Mouse (Mus musculus): ENCODE measurements around the gene Ltbr.
A peak's percentile ranks its signal among the peaks of the same experiment; 100 is the strongest.
"Not testable (repeated sequence)": the region's sequence is repeated elsewhere in the genome, so short reads cannot be mapped to it uniquely, and the experiment has no call there.

The Ltbr gene

DNA sequence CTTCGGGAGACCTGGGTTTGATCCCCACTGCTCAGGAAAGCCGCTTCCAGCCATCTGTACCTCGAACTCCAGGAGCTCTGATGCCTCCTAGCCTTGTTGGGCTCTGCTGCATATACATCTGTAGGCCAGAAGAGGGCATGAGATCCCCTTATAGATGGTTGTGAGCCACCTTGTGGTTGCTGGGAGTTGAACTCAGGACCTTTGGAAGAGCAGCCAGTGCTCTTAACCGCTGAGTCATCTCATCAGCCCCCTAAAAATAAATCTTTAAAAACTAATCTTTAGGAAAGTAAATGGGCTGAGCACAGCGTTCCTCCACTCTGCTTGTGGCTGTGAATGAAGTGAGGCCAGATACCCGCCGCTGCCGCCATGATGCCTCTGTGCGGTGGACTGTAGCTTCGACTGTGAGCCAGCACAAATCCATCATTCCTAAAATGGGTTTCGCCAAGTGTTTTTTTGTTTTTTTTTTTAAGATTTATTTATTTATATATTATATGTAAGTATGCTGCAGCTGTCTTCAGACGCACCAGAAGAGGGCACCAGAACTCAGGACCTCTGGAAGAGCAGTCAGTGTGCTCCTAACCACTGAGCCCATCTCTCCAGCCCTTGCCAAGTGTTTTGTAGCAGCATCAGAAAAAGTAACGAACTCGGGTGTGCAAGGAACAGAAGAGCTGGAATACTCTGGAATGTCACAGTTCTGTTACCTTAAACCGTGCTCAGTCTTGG is 38.7 kb downstream of the Ltbr start:
- no peak for DNase-seq (ENCODE audit: extremely low spot score, low read depth, low spot score)

DNA sequence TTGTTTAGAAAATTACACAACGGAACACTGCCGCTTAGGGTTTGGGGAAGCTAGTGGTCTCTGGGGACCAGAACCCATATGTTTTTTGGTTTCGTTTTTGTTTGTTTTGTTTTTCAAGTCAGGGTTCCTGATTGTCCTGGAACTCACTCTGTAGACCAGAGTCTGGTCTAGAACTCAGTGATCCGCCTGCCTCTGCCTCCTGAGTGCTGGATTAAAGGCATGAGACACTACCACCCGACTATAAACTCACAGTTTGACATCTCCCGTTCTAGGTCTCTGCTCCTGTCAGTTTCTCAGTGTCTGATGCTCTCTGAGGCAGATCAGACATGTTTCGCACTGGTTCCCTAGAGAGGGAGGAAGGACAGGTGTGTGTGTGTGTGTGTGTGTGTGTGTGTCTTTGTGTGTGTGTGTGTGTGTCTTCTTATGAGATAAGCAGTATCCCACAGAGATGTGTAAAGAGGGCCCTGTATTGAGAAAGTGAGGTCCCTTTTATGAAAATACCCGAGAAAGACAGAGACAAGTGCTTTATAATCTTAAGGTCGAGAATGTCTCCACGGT is 41.4 kb downstream of the Ltbr start:
- no peak for DNase-seq (ENCODE audit: extremely low spot score, low read depth, low spot score)

DNA sequence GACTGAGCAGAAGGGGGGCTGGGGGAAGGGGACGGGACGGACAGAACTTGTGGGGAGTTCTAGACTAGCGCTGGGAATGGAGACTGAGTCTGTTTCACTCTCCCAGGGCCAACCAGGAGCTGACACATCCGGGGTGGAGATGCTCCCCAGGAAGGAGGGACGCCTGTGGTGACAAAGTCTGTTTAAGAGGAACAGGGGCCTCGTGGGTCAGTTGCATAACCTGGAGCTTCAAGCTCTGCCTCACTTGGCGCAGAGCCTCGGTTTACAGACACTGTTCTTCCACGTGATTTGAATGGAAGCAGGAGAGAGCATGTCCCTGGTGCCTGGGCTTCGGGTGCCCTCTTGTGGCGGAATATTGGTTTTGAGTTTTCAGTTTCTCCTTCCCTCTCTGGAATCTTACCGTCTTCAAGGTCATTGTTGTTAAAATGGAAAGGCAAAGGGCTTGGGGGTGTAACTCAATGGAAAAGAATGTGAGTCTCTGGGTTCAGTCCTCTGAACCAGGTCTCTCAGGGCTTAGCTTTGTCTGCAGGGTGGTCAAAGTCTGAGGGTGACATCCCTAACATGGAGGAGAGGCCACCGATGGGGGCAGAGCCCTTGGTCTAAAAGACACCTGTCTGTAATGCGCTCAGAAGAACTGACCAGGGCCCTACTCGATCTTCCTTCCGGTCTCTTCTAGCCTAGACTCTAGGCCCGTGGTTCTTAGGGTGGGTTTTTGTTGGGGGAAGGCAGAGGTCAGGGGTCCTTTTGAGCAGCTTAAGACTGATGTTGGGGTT is 42.0 kb downstream of the Ltbr start:
- peak; percentile 62 for DNase-seq (ENCODE audit: extremely low spot score, low read depth, low spot score)

DNA sequence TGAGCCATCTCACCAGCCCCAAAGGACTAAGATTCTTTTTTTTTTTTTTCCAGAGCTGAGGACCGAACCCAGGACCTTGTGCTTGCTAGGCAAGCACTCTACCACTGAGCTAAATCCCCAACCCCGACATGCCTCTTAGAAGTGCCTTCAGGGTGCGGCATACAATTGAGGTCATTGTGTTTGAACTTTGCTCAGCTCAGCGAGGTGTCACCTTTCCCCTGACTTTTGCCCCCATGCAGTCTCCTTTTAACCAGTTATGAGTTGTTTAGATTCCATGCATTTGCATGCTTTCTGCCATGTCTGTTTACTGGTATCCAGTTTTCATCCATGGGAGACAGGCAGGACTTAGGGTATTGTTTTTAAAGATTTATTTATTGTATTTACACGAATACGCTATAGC is 44.9 kb downstream of the Ltbr start:
- no peak for DNase-seq (ENCODE audit: extremely low spot score, low read depth, low spot score)

DNA sequence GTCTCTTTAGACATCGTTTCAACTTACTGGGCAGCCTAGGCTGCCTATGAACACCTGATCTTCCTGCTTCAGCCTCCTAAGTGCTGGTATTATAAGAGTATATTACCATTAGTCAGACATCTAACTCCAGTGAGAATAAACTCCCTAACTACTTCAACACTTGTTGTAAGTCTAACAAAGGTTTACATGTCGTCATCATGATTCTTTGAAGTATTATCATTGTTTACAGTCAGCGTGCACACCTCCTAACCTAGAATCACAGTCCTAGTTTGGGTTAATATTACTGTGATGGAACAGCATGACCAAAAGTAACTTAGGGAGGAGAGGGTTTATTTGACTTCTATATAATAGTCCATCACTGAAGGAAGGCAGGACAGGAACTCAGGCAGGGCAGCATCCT is 46.2 kb downstream of the Ltbr start:
- DNase-seq (ENCODE audit: extremely low spot score, low read depth, low spot score), result no peak

DNA sequence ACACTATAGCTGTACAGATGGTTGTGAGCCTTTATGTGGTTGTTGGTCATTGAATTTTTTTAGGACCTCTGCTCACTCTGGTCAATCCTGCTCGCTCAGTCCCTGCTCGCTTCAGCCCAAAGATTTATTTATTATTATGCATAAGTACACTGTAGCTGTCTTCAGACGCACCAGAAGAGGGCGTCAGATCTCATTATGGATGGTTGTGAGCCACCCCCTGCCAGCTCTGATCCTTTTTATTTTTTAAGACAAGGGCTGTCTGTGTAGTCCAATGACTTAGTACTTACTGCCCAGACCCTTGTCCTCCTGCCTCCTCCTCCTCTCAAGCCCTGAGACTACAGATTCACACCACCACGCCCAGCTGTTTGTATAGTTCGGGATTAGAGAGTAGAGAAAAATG is 47.1 kb downstream of the Ltbr start:
- not testable (repeated sequence) for DNase-seq (ENCODE audit: extremely low spot score, low read depth, low spot score)

DNA sequence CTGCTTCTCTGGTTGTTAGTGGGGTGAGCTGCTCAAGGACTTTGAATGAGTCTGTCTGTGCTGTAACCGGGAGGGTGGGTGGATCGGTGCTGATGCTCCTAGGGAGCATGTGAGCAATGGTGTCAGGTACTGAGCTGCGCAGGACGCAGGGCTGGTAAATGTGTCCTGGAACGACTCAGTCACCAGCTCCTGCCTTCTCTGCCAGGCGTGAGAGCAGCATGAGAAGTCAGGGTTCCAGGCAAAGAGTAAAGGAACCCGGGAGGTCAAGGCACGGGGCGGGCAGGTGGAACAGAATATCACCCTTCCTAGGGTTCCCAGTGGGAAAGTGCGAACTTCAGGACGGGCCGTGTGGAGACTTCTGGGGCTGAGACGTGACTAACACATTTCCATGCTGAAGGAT is 47.6 kb downstream of the Ltbr start:
- no peak for DNase-seq (ENCODE audit: extremely low spot score, low read depth, low spot score)

DNA sequence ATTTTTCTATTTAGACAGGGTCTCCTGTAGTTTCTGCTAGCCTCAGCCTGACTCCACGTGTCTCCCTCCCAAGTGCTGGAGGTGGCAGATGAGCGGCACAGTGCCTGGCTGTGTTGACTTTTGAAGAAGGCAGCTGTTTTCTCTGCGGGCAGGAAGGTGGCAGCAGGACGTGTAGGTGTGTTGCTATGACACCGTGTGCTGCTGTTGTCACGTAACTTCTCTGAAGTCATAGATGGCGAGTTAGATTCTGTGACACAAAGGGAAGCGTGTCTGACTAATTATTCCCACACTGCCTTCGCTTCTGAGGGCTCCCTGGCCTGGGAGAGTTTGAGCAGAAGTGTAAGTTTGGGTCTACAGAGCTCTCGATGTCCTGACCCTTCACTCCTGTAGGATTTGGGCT is 48.4 kb downstream of the Ltbr start:
- DNase-seq (ENCODE audit: extremely low spot score, low read depth, low spot score), result no peak

DNA sequence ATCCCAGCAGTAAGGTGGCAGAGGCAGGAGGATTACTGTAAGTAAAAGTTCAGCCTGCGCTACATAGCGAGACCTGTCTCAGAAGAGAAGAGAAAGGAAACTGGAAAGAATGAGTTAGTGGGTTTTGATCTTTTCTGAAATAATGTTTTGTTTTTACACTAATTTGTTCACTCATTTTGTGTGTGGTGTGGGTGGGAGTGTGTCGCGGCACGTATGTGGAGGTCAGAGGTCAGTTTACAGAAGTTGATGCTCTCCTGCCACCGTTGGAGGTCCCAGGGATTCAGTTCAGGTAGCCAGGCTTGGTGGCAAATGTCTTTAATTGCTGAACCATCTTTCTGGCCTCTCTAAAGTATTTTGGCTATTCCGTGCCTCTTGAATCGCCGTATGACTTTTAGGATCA is 49.5 kb downstream of the Ltbr start:
- no peak for DNase-seq (ENCODE audit: extremely low spot score, low read depth, low spot score)

DNA sequence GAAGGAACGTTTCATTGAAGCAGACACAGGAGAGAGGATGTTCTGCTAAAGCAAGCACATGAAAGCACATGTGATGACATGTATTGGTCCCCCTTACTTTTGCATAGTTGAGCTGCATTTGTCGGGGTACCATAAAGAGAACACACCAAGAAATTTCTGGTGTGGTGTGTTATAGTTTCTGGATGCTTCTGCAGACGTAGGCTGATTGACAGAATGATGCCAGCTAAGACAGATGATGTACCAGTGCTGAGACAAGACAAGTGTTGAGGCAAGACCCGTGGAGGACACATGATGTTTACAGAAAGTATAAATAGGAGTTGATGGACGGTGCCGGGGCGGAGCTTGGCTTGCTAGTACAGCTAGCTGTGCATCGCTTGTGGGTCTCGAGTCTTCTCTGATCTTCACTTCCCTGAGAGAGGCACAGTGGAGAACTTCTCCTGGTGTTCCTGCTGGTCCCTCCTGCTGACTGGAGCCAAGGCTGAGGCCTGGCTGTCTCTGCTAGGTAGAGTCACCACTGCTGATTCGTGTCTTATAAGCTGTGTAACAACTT is 53.6 kb downstream of the Ltbr start:
- no peak for DNase-seq (ENCODE audit: extremely low spot score, low read depth, low spot score)
